Mouse (Mus musculus): ENCODE measurements around the gene Tnfsf13b.

The Tnfsf13b gene

DNA sequence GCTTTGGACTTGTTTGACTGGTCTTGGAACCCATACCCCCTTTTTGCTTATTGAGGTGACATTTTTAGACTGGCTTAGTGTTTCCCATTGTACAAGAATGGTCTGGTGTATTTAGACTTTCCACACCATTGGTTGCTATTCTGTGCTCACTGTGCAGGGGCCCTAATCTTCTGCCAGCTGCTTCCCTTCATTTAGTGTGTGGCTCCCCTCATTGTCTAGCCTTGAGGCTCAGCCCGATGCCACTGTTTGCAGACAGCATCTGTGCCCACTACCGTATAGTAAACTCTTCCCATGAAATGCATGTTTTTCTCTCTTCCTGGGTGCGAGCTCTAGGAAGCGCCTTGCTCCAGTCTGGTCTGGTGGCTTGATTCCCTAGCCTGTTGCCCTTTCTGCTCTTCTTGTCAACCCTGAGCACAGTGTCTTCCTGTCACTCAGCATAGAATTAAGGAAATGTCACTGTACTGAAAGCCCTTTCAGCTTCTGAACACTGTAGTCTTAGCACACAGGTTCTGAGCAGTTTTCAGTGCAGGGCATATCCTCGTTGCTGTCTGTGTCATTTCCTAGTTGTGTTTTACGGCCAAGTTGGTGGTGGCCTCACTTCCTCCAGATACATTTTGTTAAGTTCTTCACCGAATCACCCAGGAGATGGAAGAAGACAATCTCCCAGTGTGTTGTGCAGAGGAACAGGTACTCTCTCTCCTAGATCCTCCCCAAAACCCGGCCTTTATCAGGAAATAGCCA lies 24.2 kb downstream of the Tnfsf13b start:
- H3K4me1 ChIP-seq (replicated peaks; ENCODE audit: low read depth, low read length), result no peaks in the 10 kb centered on the region
- no peak overlapping the region for H3K4me3 ChIP-seq (replicated peaks; ENCODE audit: low read length)
- TF ChIP-seq POU5F1 (IDR thresholded peaks at IDR 0.05; ENCODE audit: borderline replicate concordance, low read length) (no peak), CTCF (conservative IDR thresholded peaks at IDR 0.05; ENCODE audit: low read length) (no peak), NANOG (IDR thresholded peaks at IDR 0.05; ENCODE audit: borderline replicate concordance, low read length) (no peak)
- H3K9me3 ChIP-seq (ENCODE audit: low read length), result no peaks in the 10 kb centered on the region
- no peaks in the 10 kb centered on the region for H3K36me3 ChIP-seq (ENCODE audit: insufficient read depth, low read length)
- H3K27me3 ChIP-seq (ENCODE audit: insufficient read depth, low read length), result peaks cover 5% of the 10 kb centered on the region; the same call in 1 of the 2 replicates

DNA sequence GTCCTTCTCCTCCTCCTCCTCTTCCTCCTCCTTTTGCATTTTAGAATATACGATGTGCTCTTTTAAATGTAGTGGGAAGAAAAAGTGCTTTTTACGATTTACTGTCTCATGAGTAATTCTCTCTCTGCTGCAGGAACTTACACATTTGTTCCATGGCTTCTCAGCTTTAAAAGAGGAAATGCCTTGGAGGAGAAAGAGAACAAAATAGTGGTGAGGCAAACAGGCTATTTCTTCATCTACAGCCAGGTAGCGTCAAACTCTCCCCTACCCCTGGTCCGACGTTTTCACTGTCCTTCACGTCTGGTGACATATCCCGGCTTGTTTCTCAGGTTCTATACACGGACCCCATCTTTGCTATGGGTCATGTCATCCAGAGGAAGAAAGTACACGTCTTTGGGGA lies 24.9 kb downstream of the Tnfsf13b start:
- no peak for TF ChIP-seq NANOG (IDR thresholded peaks at IDR 0.05; ENCODE audit: borderline replicate concordance, low read length)
- TF ChIP-seq POU5F1 (IDR thresholded peaks at IDR 0.05; ENCODE audit: borderline replicate concordance, low read length), result no peak
- no peak for TF ChIP-seq CTCF (conservative IDR thresholded peaks at IDR 0.05; ENCODE audit: low read length)
- H3K27me3 ChIP-seq (ENCODE audit: insufficient read depth, low read length), result peaks cover 5% of the 10 kb centered on the region; the same call in 1 of the 2 replicates

DNA sequence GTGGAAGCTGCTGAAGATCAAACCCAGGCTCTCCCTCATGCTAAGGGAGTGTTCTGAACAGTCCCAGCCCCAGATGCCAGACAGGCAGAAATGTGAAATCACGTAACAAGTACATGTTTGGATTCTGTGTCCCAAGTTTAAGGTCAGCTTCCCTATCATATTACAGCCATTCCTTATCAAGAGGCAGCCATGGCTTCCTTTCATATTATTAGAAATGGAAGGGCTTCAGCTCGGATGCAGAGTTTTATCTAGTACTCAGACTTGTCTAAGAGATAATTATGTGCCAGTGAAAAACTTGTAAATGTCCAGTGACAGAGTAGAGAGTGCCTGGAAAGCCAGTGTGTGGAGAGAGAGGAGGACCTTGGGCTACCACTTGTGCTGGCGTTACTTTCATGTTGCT lies 34.6 kb downstream of the Tnfsf13b start:
- Histone ChIP-seq H3K36me3 (ENCODE audit: insufficient read depth, low read length) (no peaks in the 10 kb centered on the region), H3K4me3 (replicated peaks; ENCODE audit: low read length) (no peak overlapping the region), H3K4me1 (replicated peaks; ENCODE audit: low read depth, low read length) (no peaks in the 10 kb centered on the region), H3K9me3 (ENCODE audit: low read length) (no peaks in the 10 kb centered on the region), H3K27me3 (ENCODE audit: insufficient read depth, low read length) (no peaks in the 10 kb centered on the region)
- TF ChIP-seq NANOG (IDR thresholded peaks at IDR 0.05; ENCODE audit: borderline replicate concordance, low read length) (no peak), CTCF (conservative IDR thresholded peaks at IDR 0.05; ENCODE audit: low read length) (no peak), POU5F1 (IDR thresholded peaks at IDR 0.05; ENCODE audit: borderline replicate concordance, low read length) (no peak)

More for the DNA sequence above, 24.9 kb downstream of the Tnfsf13b start:
- Histone ChIP-seq H3K36me3 (ENCODE audit: insufficient read depth, low read length) (no peaks in the 10 kb centered on the region), H3K4me1 (replicated peaks; ENCODE audit: low read depth, low read length) (no peaks in the 10 kb centered on the region), H3K9me3 (ENCODE audit: low read length) (no peaks in the 10 kb centered on the region), H3K4me3 (replicated peaks; ENCODE audit: low read length) (no peak overlapping the region)

DNA sequence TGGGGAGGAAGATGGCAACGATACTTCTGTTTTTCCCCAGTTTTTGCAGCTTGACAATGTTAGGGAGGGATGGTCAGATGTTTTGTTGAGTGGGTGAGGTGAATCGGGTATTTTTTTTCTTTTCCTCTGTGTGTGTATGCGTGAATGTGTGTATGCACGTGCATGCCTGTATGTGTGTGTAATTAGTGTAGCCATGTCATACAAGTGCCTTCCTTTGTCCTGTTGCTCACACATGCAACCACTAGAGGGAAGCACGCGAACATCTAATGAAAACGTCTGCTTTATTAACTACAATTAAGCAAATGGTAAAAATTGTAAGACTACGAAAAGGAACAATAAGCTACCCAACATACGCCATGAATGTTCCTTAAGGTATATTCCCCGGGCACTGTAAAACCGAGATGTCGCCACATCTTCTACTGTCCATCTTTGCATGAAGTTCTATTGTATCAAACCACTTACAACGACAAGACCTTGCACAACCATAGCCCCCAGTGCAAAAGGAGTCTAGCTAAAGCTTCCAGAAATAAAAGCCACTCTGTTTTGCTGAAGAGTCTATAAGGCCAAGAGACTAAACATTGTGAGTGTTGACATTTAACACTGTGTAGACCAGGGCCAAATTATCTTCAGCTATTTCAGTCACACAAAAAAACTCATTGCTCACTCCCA lies 37.7 kb downstream of the Tnfsf13b start:
- no peak for TF ChIP-seq NANOG (IDR thresholded peaks at IDR 0.05; ENCODE audit: borderline replicate concordance, low read length)
- TF ChIP-seq CTCF (conservative IDR thresholded peaks at IDR 0.05; ENCODE audit: low read length), result peak; percentile 48
- H3K9me3 ChIP-seq (ENCODE audit: low read length), result no peaks in the 10 kb centered on the region
- no peaks in the 10 kb centered on the region for H3K36me3 ChIP-seq (ENCODE audit: insufficient read depth, low read length)
- no peaks in the 10 kb centered on the region for H3K4me1 ChIP-seq (replicated peaks; ENCODE audit: low read depth, low read length)
- H3K4me3 ChIP-seq (replicated peaks; ENCODE audit: low read length), result no peak overlapping the region
- H3K27me3 ChIP-seq (ENCODE audit: insufficient read depth, low read length), result no peaks in the 10 kb centered on the region

DNA sequence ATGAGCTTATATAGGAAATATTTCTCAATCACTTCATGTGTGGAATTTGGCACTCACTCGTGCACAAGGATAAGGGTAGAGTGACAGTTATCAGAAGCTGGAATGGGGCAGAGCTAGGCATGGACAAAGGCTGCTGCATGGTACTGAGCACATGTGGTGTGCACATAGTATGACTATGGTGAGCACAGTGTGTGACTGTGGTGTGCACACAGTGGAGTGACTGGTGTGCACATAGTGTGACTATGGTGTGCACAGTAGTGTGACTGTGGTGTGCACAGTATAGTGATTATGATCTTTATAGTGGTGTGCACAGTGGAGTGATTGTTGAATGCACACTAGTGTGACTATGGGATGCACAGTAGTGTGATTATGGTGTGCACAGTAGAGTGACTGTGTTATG lies 39.5 kb downstream of the Tnfsf13b start:
- Histone ChIP-seq H3K27me3 (ENCODE audit: insufficient read depth, low read length) (no peaks in the 10 kb centered on the region), H3K4me3 (replicated peaks; ENCODE audit: low read length) (no peak overlapping the region), H3K9me3 (ENCODE audit: low read length) (no peaks in the 10 kb centered on the region), H3K36me3 (ENCODE audit: insufficient read depth, low read length) (no peaks in the 10 kb centered on the region), H3K4me1 (replicated peaks; ENCODE audit: low read depth, low read length) (no peaks in the 10 kb centered on the region)
- TF ChIP-seq POU5F1 (IDR thresholded peaks at IDR 0.05; ENCODE audit: borderline replicate concordance, low read length) (no peak), NANOG (IDR thresholded peaks at IDR 0.05; ENCODE audit: borderline replicate concordance, low read length) (no peak), CTCF (conservative IDR thresholded peaks at IDR 0.05; ENCODE audit: low read length) (no peak)

DNA sequence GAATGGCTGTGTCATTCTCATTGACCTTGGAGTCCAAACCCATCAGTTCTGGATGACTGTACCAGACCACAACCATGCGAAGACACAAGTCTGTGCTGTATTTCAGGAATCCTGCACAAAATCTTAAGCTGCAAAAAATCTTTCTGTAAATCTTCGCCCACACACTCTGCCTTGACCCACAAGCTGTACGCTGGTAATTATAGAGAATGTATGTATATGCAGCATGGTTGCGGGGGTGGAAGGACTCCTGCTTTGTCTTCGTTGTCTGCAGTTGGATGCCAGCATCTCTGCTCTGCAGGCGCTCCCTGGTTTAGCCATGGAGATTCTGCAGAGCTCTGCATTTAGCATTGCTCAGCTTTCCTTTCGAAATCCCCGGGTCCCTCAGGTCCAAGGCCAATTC lies 42.9 kb downstream of the Tnfsf13b start:
- H3K27me3 ChIP-seq (ENCODE audit: insufficient read depth, low read length), result no peaks in the 10 kb centered on the region
- no peak overlapping the region for H3K4me3 ChIP-seq (replicated peaks; ENCODE audit: low read length)
- TF ChIP-seq NANOG (IDR thresholded peaks at IDR 0.05; ENCODE audit: borderline replicate concordance, low read length) (no peak), CTCF (conservative IDR thresholded peaks at IDR 0.05; ENCODE audit: low read length) (no peak), POU5F1 (IDR thresholded peaks at IDR 0.05; ENCODE audit: borderline replicate concordance, low read length) (no peak)
- no peaks in the 10 kb centered on the region for H3K36me3 ChIP-seq (ENCODE audit: insufficient read depth, low read length)
- H3K4me1 ChIP-seq (replicated peaks; ENCODE audit: low read depth, low read length), result no peaks in the 10 kb centered on the region
- H3K9me3 ChIP-seq (ENCODE audit: low read length), result no peaks in the 10 kb centered on the region

DNA sequence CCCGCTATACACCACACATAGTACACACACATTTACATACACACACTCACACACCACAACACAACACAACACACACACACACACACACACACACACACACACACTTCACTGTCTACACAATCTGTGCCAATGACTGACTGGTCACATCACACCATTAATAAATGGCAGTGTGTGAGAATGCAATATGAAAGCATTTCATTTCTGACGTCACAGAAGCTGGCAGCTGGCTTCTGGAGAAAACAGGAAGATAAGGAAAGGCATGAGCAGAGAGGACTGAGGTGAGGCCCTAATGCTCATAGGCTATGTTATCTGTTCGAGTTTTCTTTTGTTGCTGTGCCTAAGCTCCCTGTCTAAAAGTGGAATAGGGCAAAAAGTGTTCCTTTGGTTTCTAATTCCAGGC lies 45.3 kb downstream of the Tnfsf13b start:
- no peak overlapping the region for H3K4me3 ChIP-seq (replicated peaks; ENCODE audit: low read length)
- H3K9me3 ChIP-seq (ENCODE audit: low read length), result no peaks in the 10 kb centered on the region
- no peak for TF ChIP-seq NANOG (IDR thresholded peaks at IDR 0.05; ENCODE audit: borderline replicate concordance, low read length)
- no peak for TF ChIP-seq CTCF (conservative IDR thresholded peaks at IDR 0.05; ENCODE audit: low read length)
- TF ChIP-seq POU5F1 (IDR thresholded peaks at IDR 0.05; ENCODE audit: borderline replicate concordance, low read length), result no peak

DNA sequence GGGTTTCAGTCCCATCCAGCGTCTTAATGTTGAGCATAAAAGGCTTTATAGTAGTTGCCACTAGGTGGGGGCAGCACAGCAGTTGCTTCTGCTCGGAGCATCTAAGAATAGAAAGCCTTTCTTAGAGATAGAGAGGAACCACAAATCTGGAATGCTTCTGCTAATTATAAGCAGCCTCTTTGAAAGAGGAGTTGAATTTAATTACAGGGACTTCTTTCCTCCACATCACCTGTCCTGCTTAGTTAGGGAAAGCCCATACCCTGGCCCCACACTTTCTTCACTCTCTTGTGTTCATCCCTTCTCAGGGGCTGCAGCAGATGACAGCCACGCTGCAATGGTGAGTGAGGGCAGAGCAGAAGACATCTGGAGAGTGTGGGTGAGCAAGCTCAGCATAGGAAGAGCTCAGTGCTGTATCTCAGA lies 47.3 kb downstream of the Tnfsf13b start:
- H3K36me3 ChIP-seq (ENCODE audit: insufficient read depth, low read length), result no peaks in the 10 kb centered on the region
- TF ChIP-seq CTCF (conservative IDR thresholded peaks at IDR 0.05; ENCODE audit: low read length) (peak; percentile 19; the same call in 1 of the 2 replicates), NANOG (IDR thresholded peaks at IDR 0.05; ENCODE audit: borderline replicate concordance, low read length) (no peak)
- no peaks in the 10 kb centered on the region for H3K9me3 ChIP-seq (ENCODE audit: low read length)
- H3K4me3 ChIP-seq (replicated peaks; ENCODE audit: low read length), result no peak overlapping the region
- H3K27me3 ChIP-seq (ENCODE audit: insufficient read depth, low read length), result no peaks in the 10 kb centered on the region
- H3K4me1 ChIP-seq (replicated peaks; ENCODE audit: low read depth, low read length), result no peaks in the 10 kb centered on the region

More for the DNA sequence above, 45.3 kb downstream of the Tnfsf13b start:
- no peaks in the 10 kb centered on the region for H3K4me1 ChIP-seq (replicated peaks; ENCODE audit: low read depth, low read length)
- no peaks in the 10 kb centered on the region for H3K27me3 ChIP-seq (ENCODE audit: insufficient read depth, low read length)
- H3K36me3 ChIP-seq (ENCODE audit: insufficient read depth, low read length), result no peaks in the 10 kb centered on the region

All from E14TG2a.4 (cell line).